Mouse (Mus musculus): ENCODE data around the gene Snap23.
"Not testable (repeated sequence)": the region's sequence is repeated elsewhere in the genome, so short reads cannot be mapped to it uniquely, and the experiment has no call there.

The Snap23 gene

GRCm38 (mm10) chr2:120566886-120567797, at the start of gene Snap23:
TSS of gene Snap23 (plus strand) at chr2:120567671.
- peak; percentile 94 to 95 for DNase-seq (ENCODE audit: low spot score in 2 of 2)

GRCm38 (mm10) chr2:120518547-120519210, 48.8 kb upstream of the Snap23 start:
- no peak for DNase-seq (ENCODE audit: low spot score in 2 of 2)

GRCm38 (mm10) chr2:120526771-120527170, 40.7 kb upstream of the Snap23 start:
- no peak for DNase-seq (ENCODE audit: low spot score in 2 of 2)

DNA sequence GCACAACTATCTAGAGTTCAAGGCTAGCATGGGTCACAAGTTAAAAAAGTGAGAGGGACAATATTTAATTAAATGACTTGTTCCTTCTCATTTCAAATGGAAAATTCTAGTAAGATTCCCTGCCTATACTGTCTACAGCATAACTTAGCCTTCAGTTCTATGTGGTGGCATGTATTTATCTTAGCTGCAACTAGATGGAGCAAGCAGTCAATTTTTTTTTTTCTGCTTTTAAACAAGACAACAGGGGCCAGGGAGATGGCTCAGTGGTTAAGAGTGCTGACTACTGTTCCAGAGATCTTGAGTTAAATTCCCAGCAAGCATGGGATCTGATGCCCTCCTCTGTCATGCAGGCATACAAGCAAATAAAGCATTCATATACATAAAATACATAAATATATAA, 37.9 kb upstream of the Snap23 start:
- no peak for DNase-seq (ENCODE audit: low spot score in 2 of 2)

GRCm38 (mm10) chr2:120531223-120531622, 36.2 kb upstream of the Snap23 start:
- DNase-seq (ENCODE audit: low spot score in 2 of 2): no peak

GRCm38 (mm10) chr2:120539333-120539732, 28.1 kb upstream of the Snap23 start:
- no peak for DNase-seq (ENCODE audit: low spot score in 2 of 2)

DNA sequence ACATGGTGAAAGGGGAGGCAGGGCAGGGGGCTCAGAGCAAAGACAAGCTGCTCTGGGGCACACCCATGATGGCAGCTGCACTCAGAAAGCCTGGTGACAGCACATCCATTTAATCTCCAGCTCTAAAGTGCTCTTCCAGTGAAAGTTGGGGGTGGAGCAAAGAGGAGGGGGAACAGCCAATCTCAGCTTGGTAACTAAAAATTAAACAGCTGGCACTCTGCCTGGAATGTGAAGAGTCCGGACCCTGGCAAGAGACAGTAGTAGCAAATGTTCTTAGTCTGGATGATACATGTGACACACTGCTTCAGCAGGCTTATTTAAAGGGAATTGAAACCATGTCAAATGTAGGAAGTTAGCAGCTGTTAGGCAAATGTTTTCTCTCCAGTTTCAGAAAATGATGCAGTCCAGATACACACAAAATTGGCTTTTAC, 27.7 kb upstream of the Snap23 start:
- peak; percentile 69 to 73 for DNase-seq (ENCODE audit: low spot score in 2 of 2)

- no peak for DNase-seq (ENCODE audit: low spot score in 2 of 2)
Measured at GRCm38 (mm10) chr2:120544732-120545131, 22.7 kb upstream of the Snap23 start.

GRCm38 (mm10) chr2:120556868-120557267, 10.6 kb upstream of the Snap23 start:
- DNase-seq (ENCODE audit: low spot score in 2 of 2): no peak

DNA sequence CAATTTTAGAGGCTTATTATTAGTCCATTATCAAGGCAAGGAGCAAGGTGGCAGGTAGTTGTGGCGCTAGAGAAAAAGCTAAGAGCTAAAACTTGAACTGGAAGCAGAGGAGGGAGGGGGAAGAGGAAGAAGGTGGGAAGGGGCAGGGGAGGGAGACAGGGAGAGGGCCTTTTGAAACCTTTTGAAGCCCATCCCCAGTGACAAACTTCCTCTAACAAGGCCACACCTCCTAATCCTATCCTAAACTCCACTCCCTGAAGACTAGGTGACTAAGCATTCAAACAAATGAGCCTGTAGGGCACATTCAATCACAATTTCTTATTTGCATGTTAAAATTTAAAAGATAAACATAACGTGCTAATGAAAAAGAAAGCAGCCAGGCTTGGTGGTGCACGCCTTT, 8.7 kb upstream of the Snap23 start:
- DNase-seq (ENCODE audit: low spot score in 2 of 2): no peak

GRCm38 (mm10) chr2:120561524-120561923, 5.9 kb upstream of the Snap23 start:
- no peak for DNase-seq (ENCODE audit: low spot score in 2 of 2)

DNA sequence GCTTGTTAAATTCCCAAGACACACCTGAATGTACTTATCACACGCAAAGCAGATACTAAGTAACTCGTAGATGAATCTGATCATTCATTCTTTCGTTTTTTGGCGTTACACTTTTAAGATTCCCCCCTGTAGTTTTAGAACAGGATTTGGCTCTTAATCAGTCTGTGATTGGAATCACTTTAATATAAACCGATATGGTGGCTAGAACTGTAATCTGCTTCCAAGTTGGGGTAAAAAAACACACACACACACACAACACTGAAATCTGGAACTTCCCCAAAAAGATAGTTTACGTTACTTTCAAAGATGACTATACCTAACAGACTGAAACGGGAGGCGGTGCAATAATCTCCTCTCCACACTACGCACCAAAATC, 4.6 kb upstream of the Snap23 start:
- DNase-seq (ENCODE audit: low spot score in 2 of 2): no peak

DNA sequence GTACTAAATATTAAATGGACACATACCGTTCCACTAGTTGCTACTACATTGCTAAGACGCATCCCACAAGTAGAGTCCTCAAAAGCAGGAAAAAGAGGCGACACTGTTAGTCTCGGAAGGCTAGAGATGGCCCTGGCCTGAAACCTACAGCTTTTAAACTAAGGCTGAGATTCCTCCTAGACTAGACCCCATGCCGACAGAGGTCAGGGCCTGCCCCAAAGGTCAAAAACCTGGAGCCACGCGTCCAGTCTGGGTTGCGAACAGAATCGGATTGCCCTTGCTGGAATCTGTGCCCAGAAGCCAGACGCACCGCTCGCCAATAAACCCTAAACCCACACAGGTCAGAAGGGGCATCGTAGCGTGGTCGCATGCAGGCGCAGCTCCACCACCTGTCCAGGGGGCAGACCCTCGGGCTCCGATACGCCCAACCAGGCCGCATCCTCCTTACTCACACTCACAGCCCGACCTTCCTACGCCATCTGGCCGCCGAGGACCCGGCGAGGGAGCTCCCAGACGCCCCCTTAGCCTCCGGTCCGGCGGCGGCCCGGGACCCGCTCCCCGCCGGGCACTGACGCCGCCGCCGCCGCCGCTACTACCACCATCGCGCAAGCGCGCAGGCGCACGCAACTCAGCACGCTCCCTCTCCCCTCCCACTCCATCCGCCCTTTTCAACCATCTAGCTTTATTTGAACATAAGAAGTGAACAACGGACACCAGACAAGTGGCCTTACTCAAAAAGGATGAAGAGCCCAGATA, 4.1 kb upstream of the Snap23 start, which contains the start of gene Zfp106:
TSS of gene Zfp106 (minus strand) at position 609 of the 756 bp plus-strand sequence.
- DNase-seq (ENCODE audit: low spot score in 2 of 2): peak; percentile 86 to 90

- DNase-seq (ENCODE audit: low spot score in 2 of 2): not testable (repeated sequence)
Measured at GRCm38 (mm10) chr2:120564548-120565188, 2.8 kb upstream of the Snap23 start.

- DNase-seq (ENCODE audit: low spot score in 2 of 2): no peak
Measured at GRCm38 (mm10) chr2:120565363-120565762, 2.1 kb upstream of the Snap23 start.

DNA sequence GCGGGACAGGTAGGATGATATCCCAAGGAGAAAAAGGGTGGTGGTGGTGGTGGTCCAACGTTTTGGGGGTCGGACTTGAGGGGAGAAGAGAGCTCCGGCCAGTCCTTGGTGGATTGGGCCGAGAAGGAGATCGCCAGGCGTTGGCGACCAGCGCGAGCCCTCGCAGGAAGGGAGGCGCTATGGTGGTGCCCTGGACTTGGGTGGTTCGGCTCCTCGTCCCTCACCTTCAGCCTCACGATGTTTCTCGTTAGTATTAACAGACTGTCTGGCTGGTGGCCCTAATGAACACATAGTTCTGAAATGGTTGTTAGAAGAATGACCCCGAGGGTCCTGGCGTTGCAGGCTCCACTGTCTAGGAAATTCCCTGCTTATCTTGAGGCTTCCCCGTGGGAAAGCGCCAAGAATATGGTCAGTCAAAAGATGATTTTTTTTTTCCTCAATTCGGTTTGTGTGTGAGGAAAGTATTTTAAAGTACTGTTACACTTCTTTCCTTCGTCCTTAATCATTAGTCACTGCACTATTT, 388 bp downstream of the Snap23 start:
- DNase-seq (ENCODE audit: low spot score in 2 of 2): no peak

GRCm38 (mm10) chr2:120571081-120571480, 3.6 kb downstream of the Snap23 start:
- DNase-seq (ENCODE audit: low spot score in 2 of 2): no peak

- not testable (repeated sequence) for DNase-seq (ENCODE audit: low spot score in 2 of 2)
Measured at GRCm38 (mm10) chr2:120572161-120572560, 4.7 kb downstream of the Snap23 start.

GRCm38 (mm10) chr2:120575121-120575520, 7.7 kb downstream of the Snap23 start:
- DNase-seq (ENCODE audit: low spot score in 2 of 2): no peak

GRCm38 (mm10) chr2:120575978-120576377, 8.5 kb downstream of the Snap23 start:
- no peak for DNase-seq (ENCODE audit: low spot score in 2 of 2)

- no peak for DNase-seq (ENCODE audit: low spot score in 2 of 2)
Measured at GRCm38 (mm10) chr2:120577799-120578198, 10.3 kb downstream of the Snap23 start.
